Mouse (Mus musculus): ENCODE measurements around the gene Mier2.

Gene Mier2

GRCm38 (mm10) chr10:79538873-79539272 lies 16.1 kb downstream of the Mier2 start:
- no peak for DNase-seq

DNA sequence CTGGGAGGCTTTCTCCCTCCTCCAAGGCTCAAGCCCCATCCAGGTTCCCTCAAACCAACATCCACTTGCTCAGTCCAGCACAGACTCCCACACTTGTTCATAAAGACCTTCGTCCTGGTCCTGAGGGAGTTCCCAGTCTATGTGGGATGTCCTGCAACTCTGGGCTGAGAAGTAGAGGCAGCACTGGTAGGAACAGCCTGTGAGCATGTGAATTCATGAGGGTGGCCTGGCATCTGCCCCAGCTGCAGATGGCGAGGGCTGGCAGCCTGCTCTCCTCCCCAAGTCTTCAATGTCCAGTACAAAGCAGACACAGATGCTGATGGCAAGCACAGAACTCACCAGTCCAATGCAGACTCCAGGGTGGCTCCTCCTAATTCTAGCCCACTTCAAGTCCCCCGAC lies 16.7 kb downstream of the Mier2 start:
- no peak for DNase-seq

DNA sequence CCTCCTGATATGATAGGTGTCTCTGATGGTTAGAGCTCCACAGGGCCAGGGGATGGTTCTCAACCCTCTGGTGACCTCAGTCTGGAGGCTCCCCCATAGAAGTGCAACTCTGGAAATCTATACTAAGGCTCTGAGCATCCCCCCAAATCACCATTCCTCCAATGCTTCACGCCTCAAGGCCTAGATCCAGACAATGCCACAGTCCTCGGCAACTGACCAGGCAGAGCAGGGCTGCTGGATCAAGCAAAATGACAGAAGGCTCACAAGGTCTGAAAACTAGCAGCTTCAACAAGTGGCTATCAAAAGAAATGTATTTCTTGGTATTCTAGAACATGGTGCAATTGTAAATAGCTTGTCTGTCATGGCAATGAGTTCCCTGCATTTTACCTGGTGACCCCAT lies 17.2 kb downstream of the Mier2 start:
- no peak for DNase-seq

DNA sequence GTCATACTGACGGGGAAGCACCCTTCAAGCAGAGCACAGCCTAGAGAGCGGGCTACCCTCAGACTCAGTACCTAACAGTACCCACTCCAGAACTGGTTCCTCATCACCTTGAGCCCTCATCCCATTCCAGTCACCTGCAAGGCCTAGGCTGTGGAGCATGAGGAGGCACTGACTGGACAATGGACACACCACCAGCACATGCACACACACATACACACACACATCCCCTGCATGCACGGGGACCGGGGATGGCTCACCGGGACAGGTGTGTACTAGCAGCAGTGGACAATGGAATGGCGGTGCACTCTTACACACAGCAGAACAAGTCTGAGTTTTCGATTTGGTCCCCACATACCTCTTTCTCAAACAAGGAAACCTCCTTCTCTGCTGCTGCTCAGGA lies 17.7 kb downstream of the Mier2 start:
- no peak for DNase-seq

DNA sequence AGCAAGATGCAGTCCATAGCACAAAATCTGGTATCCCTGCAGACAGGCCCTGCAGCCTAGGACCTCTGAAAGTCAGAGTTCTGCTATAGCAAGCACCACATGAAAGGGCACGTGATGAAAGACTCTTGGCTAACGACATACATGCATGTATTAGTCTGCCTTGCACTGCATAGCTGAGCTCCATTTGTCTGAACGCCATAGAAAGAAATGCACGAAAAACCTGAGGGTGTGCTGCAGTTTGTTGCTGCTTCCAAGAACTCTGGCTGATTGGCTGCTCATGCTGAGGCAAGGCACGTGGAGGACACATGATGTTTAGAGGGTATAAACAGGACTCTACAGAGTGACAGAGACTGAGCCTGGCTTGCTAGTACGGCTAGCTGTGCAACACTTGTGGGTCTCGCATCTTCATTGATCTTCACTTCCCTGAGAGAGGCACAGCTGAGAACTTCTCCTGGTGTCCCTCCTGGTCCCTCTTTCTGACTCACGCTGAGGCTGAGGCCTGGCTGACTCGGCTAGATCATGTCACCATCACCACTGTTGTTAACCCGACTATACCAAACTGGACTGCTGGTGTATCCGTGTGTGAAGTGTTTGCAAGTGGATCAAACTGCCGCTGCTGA lies 18.4 kb downstream of the Mier2 start:
- DNase-seq: no peak

DNA sequence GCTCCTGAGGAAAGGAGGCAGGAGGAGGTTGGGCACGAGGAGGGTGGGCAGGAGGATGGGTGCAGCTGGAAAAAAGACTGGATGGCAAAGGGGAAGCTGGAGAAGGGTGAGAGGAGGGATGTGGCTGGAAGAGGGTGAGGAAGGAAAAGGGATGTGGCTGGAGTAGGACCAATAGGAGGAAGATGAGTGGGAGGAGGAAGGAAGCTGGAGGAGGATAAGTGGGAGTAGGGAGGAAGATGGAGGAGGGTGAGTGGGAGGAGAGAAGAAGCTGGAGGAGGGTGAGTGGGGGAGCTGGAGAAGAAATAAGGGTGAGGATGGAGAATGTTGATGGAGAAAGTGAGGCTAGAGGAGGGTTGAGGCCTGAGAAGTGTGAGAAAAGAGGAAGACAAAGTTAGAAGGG lies 19.6 kb downstream of the Mier2 start:
- DNase-seq: no peak

GRCm38 (mm10) chr10:79534426-79534825 lies 20.6 kb downstream of the Mier2 start:
- DNase-seq: no peak

- DNase-seq: peak; percentile 90
Observed at GRCm38 (mm10) chr10:79533126-79533911, 21.7 kb downstream of the Mier2 start, which contains the start of gene Plpp2. Plpp2 (minus strand) TSS chr10:79533796.

GRCm38 (mm10) chr10:79532678-79533077 lies 22.3 kb downstream of the Mier2 start:
- peak; percentile 44 for DNase-seq

DNA sequence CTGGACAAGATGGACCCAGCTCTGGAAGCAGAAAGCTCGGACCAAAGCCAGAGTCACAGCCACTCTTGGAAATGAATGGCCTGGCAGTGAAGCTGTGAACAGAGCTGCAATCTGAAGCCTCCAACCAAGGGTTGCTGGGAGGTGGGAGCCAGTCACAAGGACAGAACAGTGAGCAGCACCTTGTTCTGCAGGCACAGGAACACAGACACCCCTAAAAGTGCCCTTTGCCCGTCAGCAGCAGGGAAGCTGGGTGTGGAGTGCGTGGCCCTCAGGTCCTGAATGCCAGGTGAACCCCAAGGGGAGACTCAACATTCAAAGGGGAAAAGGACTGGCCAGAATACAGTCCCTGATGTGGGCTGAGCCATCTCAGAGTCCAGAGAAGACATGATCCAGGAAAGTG lies 23.4 kb downstream of the Mier2 start:
- DNase-seq: no peak

GRCm38 (mm10) chr10:79530721-79531120 lies 24.3 kb downstream of the Mier2 start:
- no peak for DNase-seq

DNA sequence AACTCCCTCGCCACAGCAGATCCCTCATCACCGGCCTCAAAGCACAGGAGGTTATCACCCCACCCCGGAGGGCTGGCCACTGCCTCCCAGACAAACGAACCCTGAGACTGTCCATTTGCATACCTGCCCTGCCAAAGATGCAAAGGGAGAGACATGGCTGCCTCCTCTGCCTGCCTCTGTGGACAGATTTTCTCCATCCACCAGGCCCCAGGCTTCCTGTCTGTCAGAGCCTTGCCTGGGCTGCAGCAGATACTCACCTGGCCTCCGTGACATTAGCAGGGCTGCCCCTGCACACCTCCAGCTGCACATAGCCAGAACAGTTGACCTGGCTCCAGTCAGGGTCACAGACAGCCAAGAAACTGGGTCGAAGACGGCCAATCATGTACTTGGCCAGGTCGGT lies 24.8 kb downstream of the Mier2 start:
- DNase-seq: no peak

DNA sequence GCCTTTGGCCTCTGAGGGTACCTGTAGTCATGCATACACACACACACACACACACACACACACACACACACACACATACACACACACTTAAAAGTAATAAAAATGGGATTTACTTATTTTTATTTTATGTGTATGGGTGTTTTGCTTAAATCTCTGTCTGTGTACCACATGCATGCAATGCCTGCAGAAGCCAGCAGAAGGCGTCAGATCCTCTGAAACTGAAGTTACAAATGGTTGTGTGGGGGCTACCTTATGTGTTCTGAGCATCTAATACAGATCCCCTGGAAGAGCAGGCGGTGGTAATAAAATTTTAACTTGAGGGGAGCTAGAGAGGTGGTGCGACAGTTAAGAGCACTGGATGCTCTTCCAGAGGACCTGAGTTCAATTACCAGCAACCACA lies 26.9 kb downstream of the Mier2 start:
- no peak for DNase-seq

- no peak for DNase-seq
Observed at GRCm38 (mm10) chr10:79527453-79527845, 27.6 kb downstream of the Mier2 start.

DNA sequence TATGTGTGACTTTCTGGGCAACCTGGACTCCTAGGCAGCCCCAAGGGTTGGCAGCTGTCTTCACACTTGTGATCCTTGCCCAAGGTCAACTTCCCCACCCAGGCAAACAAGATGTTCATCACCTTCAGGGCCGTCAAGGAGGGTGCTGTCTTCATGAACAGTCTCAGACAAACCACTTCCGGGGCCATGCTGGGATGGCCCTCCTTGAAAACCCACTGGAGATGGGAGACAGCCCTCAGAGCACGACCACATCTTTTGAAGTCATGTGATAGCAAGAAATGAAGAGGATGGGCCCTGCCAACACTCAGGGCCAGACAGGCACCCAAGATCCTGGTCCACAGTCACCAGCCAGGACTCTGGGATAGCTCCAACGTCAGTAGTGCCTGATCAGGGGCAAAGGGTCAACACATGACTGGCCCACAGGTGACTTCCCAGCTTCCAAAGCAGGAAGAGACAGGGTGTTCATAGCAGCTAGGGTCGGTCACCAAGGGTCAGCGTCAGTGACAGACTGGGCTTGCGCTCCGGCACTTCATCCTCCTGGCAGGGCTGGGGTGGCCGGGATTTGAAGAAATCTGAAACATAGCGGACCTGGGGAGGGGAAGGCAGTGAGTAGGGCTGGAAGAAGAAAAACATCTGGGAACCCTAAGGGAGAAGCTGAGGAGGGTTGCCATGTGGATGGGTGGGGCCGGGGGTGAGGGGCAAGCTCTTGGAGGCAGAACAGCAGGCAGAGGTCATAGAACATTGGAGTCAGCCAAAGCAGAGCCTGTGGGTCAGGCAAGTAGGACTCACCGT lies 28.1 kb downstream of the Mier2 start:
- DNase-seq: no peak

GRCm38 (mm10) chr10:79525456-79526325 lies 29.3 kb downstream of the Mier2 start:
- no peak for DNase-seq

- DNase-seq: no peak
Observed at GRCm38 (mm10) chr10:79524433-79524832, 30.6 kb downstream of the Mier2 start.

DNA sequence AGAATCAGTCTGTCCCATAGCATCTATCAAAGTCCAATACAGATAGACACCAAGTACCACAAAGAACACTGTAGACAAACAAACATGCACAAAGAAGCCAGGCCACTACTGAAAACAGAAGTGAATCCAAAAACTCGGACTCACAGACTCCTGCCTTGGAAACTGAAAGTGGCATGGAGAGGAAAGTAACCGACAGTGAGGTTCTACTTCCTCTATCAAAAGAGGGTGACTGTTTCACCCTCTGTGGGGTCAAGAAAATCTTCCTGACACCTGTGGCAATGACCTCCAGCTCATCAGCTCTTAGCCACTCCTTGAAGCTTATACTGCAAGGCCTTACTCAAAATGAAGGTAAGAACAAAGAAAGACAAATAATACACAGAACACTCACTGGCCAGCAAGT lies 48.3 kb downstream of the Mier2 start:
- DNase-seq: no peak

GRCm38 (mm10) chr10:79502830-79503644 lies 52.0 kb downstream of the Mier2 start:
- peak; percentile 15 for DNase-seq

- DNase-seq: no peak
Observed at GRCm38 (mm10) chr10:79496701-79497288, 58.2 kb downstream of the Mier2 start.

DNA sequence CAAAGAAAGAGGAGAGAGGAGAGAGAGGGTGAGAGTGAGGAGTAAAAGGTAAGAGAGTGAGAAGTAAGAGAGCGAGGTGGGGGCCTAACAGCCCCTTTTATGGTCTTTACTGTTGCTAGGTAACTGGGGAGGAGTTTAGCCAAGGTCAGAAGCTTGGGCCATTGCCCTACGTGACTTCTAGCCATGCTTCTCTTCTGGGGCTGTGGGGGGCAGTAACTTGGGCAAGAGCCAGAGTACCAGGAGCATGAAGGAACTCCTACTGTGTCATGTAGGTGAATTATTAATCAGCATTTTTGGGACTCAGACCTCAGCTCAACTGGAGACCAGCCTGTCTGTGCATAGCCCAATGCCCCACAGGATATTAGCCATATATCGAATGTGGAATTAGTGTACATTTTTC lies 59.1 kb downstream of the Mier2 start:
- DNase-seq: peak; percentile 44
